Mouse (Mus musculus) bone marrow macrophage, adult 2 months (primary cell): ENCODE results near the gene Zfp423. TPM values are rescaled to one million over a fixed set of nuclear protein-coding genes. Genes with fewer than 3 reads are reported as not detected.

ENCODE experiments used
- H3K27ac ChIP-seq: 2 replicates; pipeline ENCODE4 v1.5.1; 2012; ENCODE audit warnings: low read depth, low read length; ENCODE audit not compliant: insufficient read depth
- H3K4me1 ChIP-seq: 2 replicates; pipeline ENCODE4 v1.6.1; 2012; ENCODE audit warnings: low read length; ENCODE audit not compliant: control insufficient read depth, insufficient read depth
- H3K4me3 ChIP-seq: 2 replicates; pipeline ENCODE4 v1.5.1; 2012; ENCODE audit warnings: mild to moderate bottlenecking, low read length, moderate library complexity; ENCODE audit not compliant: insufficient read depth
- CTCF ChIP-seq: IDR thresholded peaks from 2 replicates; pipeline ENCODE4 v1.5.1; 2012; ENCODE audit warnings: low read depth, mild to moderate bottlenecking, low read length, moderate library complexity
- POLR2A ChIP-seq: IDR thresholded peaks from 2 replicates; pipeline ENCODE4 v1.6.1; 2012; ENCODE audit warnings: mild to moderate bottlenecking, low read depth, low read length, borderline replicate concordance
- polyA plus RNA-seq: library from polyadenylated mRNA; stranded (reverse); fragments of >200 nt; gene quantifications from 2 replicates; pipeline ENCODE4 v1.2.4, GENCODE M21; 2012; ENCODE audit not compliant: missing spikeins, insufficient read depth, insufficient read length

The Zfp423 gene
- polyA plus RNA-seq, 1 experiment: not detected

DNA sequence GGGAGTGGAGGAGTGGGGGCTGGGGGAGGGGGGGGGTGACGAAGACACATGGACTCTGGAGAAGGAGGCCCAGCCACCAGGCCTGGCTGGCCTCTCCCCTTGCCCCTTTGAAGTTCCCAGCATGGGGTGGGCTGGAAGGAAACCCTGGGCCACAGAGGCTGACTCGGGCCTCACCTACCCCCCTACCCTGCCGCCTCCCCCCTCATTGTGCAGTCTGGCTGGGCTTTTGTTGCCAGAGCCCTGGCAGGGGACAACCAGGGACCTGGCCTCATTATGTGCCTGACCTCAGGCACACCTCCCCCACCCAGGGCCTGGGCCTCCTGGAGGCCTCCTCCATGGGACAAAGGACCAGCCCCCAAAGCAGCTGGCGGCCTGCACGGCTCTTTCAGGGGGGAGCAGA, 127.8 kb downstream of the Zfp423 start:
- Histone ChIP-seq H3K4me3 (no peak overlapping the region), H3K27ac (no peak overlapping the region), H3K4me1 (no peaks in the 10 kb centered on the region)
- no peak for TF ChIP-seq CTCF
- TF ChIP-seq POLR2A: no peak

DNA sequence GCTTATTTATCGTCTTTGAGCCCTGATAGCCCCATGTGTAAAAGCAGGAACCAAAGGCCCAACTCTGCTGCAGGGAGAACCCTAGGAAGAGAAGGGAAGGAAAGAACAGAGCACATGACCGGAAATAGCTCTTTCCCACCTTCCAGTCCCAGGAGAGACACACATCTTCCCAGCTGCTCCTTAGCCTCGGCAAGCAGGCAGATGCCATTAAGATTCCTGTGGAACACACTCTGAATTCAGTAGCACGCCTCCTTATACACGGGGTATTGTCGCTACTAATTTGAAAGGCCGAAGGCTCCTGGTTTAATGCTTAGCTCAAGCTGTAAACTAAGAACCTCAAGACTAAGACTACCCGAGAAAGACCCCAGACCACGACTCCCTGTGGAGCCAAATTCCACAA, 128.3 kb downstream of the Zfp423 start:
- H3K4me1 ChIP-seq: no peaks in the 10 kb centered on the region
- H3K4me3 ChIP-seq: no peak overlapping the region

GRCm38 (mm10) chr8:87830200-87830599, 129.2 kb downstream of the Zfp423 start:
- TF ChIP-seq CTCF (no peak), POLR2A (no peak)
- Histone ChIP-seq H3K4me3 (no peak overlapping the region), H3K4me1 (no peaks in the 10 kb centered on the region), H3K27ac (no peak overlapping the region)

More for the DNA sequence above, 128.3 kb downstream of the Zfp423 start:
- TF ChIP-seq CTCF (no peak), POLR2A (no peak)
- H3K27ac ChIP-seq: no peak overlapping the region

DNA sequence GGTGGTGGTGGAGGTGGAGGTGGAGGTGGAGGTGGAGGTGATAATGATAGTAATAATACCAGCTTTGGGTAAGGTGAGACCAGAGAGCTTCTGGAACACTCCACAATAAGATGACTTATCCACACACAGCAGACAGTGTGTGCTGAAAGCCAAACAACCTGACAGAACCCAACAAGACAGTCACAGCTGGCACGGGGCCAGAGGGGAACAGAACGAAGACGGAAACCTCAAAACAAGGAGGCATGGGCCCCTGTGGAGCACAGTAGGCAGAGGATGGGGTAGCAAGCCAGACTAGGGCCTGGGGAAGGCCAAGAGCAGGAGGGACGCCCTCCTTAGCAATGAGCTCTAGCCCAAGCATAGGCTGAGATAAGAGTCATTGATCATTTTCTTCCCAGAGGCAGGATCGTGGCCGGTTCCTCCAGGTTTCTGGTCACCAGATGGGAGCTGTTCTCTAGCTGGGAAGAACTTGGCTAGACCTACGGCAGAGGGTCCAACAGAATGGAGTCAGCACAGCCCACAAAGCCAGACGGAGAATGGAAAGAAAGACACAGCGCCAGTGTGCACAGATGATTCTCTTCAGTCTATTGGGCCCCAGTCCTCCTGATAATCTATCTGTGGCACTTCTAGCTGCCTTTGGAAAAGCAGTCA, 133.3 kb downstream of the Zfp423 start:
- Histone ChIP-seq H3K4me3 (no peak overlapping the region), H3K4me1 (no peaks in the 10 kb centered on the region), H3K27ac (no peak overlapping the region)
- TF ChIP-seq CTCF (no peak), POLR2A (no peak)

GRCm38 (mm10) chr8:87823172-87823571, 136.2 kb downstream of the Zfp423 start:
- Histone ChIP-seq H3K4me1 (no peaks in the 10 kb centered on the region), H3K27ac (no peak overlapping the region), H3K4me3 (no peak overlapping the region)
- no peak for TF ChIP-seq CTCF

DNA sequence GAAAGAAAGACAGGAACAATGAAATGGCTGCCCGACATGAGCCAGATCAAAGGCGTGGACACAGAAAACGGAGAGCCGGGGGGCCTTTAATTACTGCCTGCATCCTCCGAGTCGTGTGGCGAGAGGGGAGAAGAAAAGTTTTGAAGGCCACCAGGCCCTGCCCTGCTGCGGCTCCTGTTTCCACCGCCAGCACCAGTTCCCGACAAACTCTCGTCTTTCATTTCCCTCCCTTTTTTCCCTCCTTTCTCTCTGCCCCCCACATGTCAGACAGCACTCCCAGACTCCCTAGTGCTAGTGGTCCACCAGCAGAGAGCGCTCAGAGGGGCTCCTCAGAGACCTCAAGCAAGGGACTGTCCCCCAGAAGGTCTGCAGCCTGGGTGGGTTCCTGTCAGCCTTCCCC, 136.7 kb downstream of the Zfp423 start:
- Histone ChIP-seq H3K27ac (no peak overlapping the region), H3K4me3 (no peak overlapping the region), H3K4me1 (no peaks in the 10 kb centered on the region)
- TF ChIP-seq CTCF (no peak), POLR2A (no peak)

DNA sequence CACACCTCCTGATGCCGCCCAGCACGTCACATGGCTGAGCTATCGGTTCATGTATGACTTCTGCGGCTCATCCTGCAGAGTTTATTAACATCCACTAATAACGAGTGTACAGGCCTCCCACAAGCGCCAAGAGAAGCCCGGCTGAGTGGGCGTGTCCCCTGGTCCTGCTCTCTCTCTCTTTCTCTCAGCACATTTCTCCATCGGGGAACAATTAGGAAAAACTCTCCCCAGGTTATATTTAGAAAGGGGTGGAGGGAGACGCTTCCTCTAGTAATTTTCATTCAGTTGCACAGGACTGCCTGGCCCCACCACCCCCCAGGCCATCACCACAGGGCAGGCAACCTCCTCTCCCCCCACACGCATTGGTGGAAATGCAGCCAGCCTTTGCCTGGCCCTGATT, 137.2 kb downstream of the Zfp423 start:
- no peak for TF ChIP-seq CTCF
- TF ChIP-seq POLR2A: no peak
- no peaks in the 10 kb centered on the region for H3K4me1 ChIP-seq
- no peak overlapping the region for H3K27ac ChIP-seq
- H3K4me3 ChIP-seq: no peak overlapping the region

- Histone ChIP-seq H3K27ac (no peak overlapping the region), H3K4me1 (no peaks in the 10 kb centered on the region), H3K4me3 (no peak overlapping the region)
- TF ChIP-seq CTCF: no peak
- TF ChIP-seq POLR2A: no peak
Observed at GRCm38 (mm10) chr8:87821655-87822054, 137.7 kb downstream of the Zfp423 start.

GRCm38 (mm10) chr8:87819263-87819662, 140.1 kb downstream of the Zfp423 start:
- TF ChIP-seq POLR2A (no peak), CTCF (no peak)
- H3K4me3 ChIP-seq: no peak overlapping the region
- no peaks in the 10 kb centered on the region for H3K4me1 ChIP-seq
- no peak overlapping the region for H3K27ac ChIP-seq

DNA sequence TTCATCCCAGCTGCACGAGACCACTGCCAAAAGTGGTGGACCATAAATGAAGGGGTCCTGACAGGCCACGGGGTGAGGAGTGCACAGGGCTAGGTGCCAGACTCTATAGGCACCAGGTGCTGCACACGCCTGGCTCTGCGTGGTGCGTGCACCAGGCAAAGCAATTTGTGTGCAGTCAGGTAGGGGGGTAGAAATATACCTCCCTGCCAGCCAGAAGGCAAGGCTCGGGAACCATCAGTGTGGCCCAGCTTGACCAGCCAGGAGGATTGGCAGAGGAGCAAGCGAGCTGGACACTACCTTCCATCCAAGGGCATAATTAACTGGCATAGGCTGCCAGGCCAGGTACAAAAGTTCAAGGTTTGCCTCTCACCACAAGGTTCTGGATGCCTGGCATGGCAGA, 140.9 kb downstream of the Zfp423 start:
- no peaks in the 10 kb centered on the region for H3K4me1 ChIP-seq
- H3K27ac ChIP-seq: no peak overlapping the region
- H3K4me3 ChIP-seq: no peak overlapping the region
- TF ChIP-seq CTCF: no peak
- no peak for TF ChIP-seq POLR2A

DNA sequence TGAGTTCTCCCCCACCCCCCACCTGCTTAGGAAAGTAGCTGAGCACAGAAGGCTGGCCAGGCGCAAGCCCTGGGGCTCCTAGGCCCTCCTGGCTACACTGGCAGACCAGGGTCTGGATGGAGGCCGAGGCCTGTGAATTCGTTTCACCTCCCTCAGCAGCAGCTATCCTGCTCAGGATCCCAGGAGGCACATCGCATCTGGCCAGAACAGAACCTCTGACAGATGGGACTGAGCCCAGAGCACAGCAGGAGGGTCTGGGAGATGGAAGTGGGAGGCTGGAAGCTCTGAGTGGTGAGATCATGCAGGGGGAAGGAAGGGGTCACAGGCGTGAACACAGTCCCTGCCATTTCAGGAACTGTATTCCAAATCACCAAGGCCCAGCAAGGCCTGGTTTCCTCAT, 143.3 kb downstream of the Zfp423 start:
- Histone ChIP-seq H3K27ac (no peak overlapping the region), H3K4me1 (no peaks in the 10 kb centered on the region), H3K4me3 (no peak overlapping the region)
- TF ChIP-seq POLR2A: no peak
- no peak for TF ChIP-seq CTCF
